Mouse (Mus musculus) C2C12 (cell line): Measurements from ENCODE around the gene Map4k3. TPM values are rescaled to one million over a fixed set of nuclear protein-coding genes. Genes with fewer than 3 reads are reported as not detected.

ENCODE experiments used
- H3K27me3 ChIP-seq: one replicate; pipeline ENCODE4 v1.6.1; 2011; ENCODE audit not compliant: control insufficient read depth, insufficient read depth, insufficient read length
- H3K36me3 ChIP-seq: one replicate; pipeline ENCODE4 v1.6.1; 2011; ENCODE audit not compliant: control insufficient read depth, insufficient read depth
- H3K4me3 ChIP-seq: one replicate; pipeline ENCODE4 v1.5.1; 2011; ENCODE audit warnings: mild to moderate bottlenecking, control low read depth; ENCODE audit not compliant: poor library complexity, insufficient read depth, severe bottlenecking
- H3K79me2 ChIP-seq: one replicate; pipeline ENCODE4 v1.6.1; 2011; ENCODE audit not compliant: control insufficient read depth, insufficient read depth
- H3K79me3 ChIP-seq: one replicate; pipeline ENCODE4 v1.6.1; 2011; ENCODE audit warnings: low read depth, control low read depth
- H3ac ChIP-seq: one replicate; pipeline ENCODE3; 2011; ENCODE audit warnings: low read depth; ENCODE audit not compliant: control insufficient read depth, insufficient read length
- CEBPB ChIP-seq: IDR thresholded peaks from one replicate; pipeline ENCODE4 v1.6.1; 2011; ENCODE audit warnings: low read depth, mild to moderate bottlenecking, control low read depth, moderate library complexity
- CTCF ChIP-seq: IDR thresholded peaks from one replicate; pipeline ENCODE4 v1.5.1; 2011; ENCODE audit not compliant: control insufficient read depth, insufficient read depth, insufficient read length
- FOSL1 ChIP-seq: IDR thresholded peaks from one replicate; pipeline ENCODE4 v1.8.0; 2011; ENCODE audit warnings: mild to moderate bottlenecking, low read length; ENCODE audit not compliant: poor library complexity, insufficient read depth, severe bottlenecking
- MAX ChIP-seq: IDR thresholded peaks from one replicate; pipeline ENCODE4 v1.6.1; 2011; ENCODE audit warnings: mild to moderate bottlenecking, control low read depth
- MYOD1 ChIP-seq: IDR thresholded peaks from one replicate; pipeline ENCODE4 v1.6.1; 2011; ENCODE audit warnings: low read depth; ENCODE audit not compliant: control insufficient read depth, insufficient read length
- MYOG ChIP-seq: IDR thresholded peaks from one replicate; pipeline ENCODE4 v1.6.1; 2011; ENCODE audit not compliant: control insufficient read depth, insufficient read length; ENCODE audit errors: extremely low read depth
- USF1 ChIP-seq: IDR thresholded peaks from one replicate; pipeline ENCODE4 v1.6.1; 2011; ENCODE audit warnings: low read depth, mild to moderate bottlenecking, control low read depth, moderate library complexity
- polyA plus RNA-seq: library from polyadenylated mRNA; unstranded; fragments of >200 nt; fragmentation: generic; extraction: Trizol; gene quantifications from one replicate; pipeline ENCODE4 v1.2.1, GENCODE M21; 2012; ENCODE audit warnings: missing spikeins

Map4k3 gene
- polyA plus RNA-seq, 1 experiment = 3.0 TPM

DNA sequence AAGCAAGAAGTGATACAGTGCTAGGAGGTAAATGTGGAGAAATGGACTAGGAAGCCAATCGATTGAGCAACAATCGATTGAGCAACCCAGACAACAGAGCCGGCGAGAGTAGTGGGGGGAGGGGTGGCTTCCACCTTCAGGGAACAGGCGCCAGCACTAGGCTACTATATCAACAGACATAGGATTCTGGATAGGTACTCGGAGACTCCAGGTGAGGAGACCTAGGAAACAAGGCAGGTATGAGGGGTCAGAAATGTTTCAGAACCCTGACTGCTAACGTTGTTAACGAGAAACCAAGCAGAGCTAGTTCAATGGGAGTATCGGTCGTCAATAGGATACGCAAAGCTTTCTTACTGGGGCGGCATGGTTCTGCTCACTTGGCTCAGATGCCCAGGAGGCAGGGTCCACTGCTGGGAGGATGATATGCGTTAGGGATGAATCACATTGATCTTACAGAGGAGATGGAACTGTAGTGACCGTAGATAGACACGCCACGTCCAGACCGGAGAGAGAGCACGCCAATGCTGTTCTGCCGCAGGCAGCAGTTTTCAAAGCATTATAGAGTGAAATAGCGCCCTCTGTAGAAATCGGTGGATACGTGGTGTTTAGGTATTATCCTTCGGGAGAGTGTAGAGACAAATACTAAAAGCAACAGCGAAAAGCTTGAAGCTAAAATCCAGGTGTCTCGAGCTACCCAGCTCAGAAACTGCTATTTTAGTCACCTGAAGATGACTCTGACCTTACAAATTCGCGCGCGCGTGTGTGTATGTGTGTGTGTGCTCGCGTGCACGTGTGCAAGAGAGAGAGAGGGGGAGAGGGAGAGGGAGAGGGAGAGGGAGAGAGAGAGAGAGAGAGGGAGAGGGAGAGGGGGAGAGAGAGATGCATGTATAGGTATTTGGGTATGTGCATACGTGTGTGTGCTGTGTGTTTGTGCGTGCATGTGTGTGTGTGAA lies 174.7 kb downstream of the Map4k3 start:
- TF ChIP-seq CEBPB (peak; percentile 31), MYOD1 (no peak)
- Histone ChIP-seq H3K36me3 (no peaks in the 10 kb centered on the region), H3K79me3 (no peaks in the 10 kb centered on the region), H3ac (peak overlapping the region; percentile 24), H3K79me2 (no peaks in the 10 kb centered on the region), H3K27me3 (no peaks in the 10 kb centered on the region), H3K4me3 (no peak overlapping the region)

DNA sequence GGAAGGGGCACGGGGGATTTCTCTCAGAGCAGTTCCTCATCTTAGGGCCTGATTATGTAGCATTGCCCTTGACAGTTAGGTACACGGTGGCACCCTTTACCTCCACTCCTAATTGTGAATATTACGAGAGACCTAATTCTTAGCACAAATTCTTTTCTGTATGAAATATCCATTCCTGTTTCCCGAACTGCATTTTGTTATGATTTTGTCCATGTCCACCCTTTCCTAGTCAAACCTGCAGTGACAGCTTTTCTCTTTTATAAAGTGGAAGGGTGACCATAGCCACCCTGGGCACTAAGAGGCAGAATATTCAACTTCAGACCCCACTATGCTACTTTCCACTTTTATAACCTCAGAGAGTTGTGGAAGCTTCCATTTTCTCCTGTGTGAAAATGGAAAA lies 175.6 kb downstream of the Map4k3 start:
- H3K27me3 ChIP-seq = no peaks in the 10 kb centered on the region
- H3ac ChIP-seq = no peak overlapping the region
- no peak for TF ChIP-seq CEBPB
- TF ChIP-seq USF1 = no peak
- no peak for TF ChIP-seq MAX
- TF ChIP-seq MYOD1 = no peak
- TF ChIP-seq MYOG = no peak
- no peak for TF ChIP-seq CTCF
- TF ChIP-seq FOSL1 = no peak
- no peak overlapping the region for H3K4me3 ChIP-seq
- H3K79me2 ChIP-seq = no peaks in the 10 kb centered on the region
- no peaks in the 10 kb centered on the region for H3K79me3 ChIP-seq
- no peaks in the 10 kb centered on the region for H3K36me3 ChIP-seq

DNA sequence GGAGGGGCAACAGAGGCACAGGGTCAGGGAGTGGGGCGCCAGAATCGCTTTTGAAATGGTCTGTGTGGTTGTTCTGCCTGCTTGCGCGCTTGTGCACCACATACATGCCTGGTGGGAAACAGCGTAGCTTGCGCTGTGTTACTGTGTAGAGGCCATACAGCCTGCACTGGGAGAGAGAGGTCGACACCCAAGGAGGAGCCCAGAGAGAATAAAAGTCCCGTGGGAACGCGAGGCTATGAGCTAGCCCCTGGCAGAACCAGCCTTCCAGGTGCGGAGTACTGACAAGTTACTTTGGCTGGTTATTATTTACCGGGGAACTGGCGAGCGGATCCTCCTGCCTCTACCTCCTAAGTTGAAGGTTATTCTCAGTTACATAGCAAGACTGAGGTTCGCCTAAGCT lies 177.3 kb downstream of the Map4k3 start:
- no peak for TF ChIP-seq CTCF
- TF ChIP-seq MYOD1 = no peak
- TF ChIP-seq MYOG = no peak
- TF ChIP-seq MAX = no peak
- TF ChIP-seq USF1 = no peak
- TF ChIP-seq FOSL1 = no peak
- TF ChIP-seq CEBPB = no peak
- H3ac ChIP-seq = no peak overlapping the region
- no peaks in the 10 kb centered on the region for H3K79me3 ChIP-seq

DNA sequence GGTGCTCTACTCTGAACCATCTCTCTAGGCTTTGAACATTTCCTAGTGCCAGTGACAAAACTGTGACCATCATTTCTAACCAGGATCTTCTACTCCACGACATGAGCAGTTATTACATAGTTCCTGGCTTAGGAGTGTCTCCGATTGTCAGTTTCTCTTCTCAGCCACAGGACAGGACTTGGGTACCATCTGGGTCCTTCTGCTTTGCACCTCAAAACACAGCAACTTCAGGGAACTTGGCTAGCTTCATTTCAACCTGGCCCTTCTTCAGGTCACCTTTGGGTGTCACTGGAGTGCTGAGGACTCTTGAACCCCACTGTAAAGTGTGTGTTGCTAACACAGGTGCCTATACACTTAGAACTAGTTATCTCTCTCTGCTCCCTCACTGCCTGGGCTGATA lies 181.4 kb downstream of the Map4k3 start:
- TF ChIP-seq FOSL1 (no peak), MAX (no peak), MYOD1 (no peak), USF1 (no peak), CEBPB (no peak), CTCF (no peak)
- no peaks in the 10 kb centered on the region for H3K79me3 ChIP-seq
- no peak overlapping the region for H3K4me3 ChIP-seq
- no peaks in the 10 kb centered on the region for H3K79me2 ChIP-seq
- H3K36me3 ChIP-seq = no peaks in the 10 kb centered on the region
- H3K27me3 ChIP-seq = no peaks in the 10 kb centered on the region
- H3ac ChIP-seq = no peak overlapping the region

More for the DNA sequence above, 177.3 kb downstream of the Map4k3 start:
- no peaks in the 10 kb centered on the region for H3K79me2 ChIP-seq
- no peaks in the 10 kb centered on the region for H3K27me3 ChIP-seq
- H3K4me3 ChIP-seq = no peak overlapping the region
- no peaks in the 10 kb centered on the region for H3K36me3 ChIP-seq

DNA sequence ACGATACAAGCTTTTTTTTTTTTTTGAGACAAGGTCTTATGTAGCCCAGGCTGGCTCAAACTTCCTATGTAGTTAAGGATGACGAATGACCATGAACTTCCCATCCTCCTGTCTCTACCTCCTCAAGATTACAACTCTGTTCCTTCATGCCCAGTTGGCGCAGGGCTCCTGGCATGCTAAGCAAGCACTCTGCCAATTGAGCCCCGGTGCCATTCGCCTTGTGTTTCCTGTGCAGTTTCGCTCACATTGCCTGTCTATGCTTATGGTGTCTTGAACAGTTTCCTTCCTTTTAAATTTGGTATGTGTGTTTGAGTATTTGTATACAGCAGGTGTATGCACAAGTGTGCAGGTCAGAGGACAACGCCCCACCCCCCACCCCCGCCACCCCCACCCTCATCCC lies 182.1 kb downstream of the Map4k3 start:
- Histone ChIP-seq H3ac (no peak overlapping the region), H3K79me3 (no peaks in the 10 kb centered on the region), H3K27me3 (no peaks in the 10 kb centered on the region), H3K4me3 (no peak overlapping the region), H3K79me2 (no peaks in the 10 kb centered on the region), H3K36me3 (no peaks in the 10 kb centered on the region)
- no peak for TF ChIP-seq MYOG
- TF ChIP-seq CEBPB = no peak

DNA sequence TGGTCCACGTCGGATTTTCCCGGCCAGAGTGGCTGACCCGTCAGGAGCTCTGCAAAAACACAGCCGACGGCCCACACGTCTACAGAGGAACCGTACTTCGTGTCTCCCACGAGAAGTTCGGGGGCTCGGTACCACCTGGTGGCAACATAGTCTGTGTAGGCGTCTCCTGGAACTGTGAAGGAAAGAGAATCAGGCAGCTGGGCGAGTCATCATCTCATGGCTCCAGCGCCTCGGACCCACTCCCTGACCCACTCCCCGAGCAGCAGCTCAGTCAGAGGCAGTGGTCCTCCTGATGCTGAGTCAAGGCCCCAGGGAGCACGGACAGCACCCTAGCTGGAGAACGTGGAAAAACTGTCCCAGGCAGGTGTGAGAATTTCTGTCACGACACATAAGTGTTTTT lies 184.6 kb downstream of the Map4k3 start:
- TF ChIP-seq MYOD1 = no peak
- TF ChIP-seq CTCF = no peak
- TF ChIP-seq MYOG = no peak
- TF ChIP-seq USF1 = no peak
- TF ChIP-seq CEBPB = no peak
- no peak for TF ChIP-seq FOSL1
- no peak for TF ChIP-seq MAX
- Histone ChIP-seq H3ac (no peak overlapping the region), H3K79me3 (no peaks in the 10 kb centered on the region), H3K79me2 (no peaks in the 10 kb centered on the region), H3K4me3 (no peak overlapping the region), H3K27me3 (no peaks in the 10 kb centered on the region), H3K36me3 (no peaks in the 10 kb centered on the region)
